Mouse (Mus musculus) brain, embryonic 18.5 days (tissue): ENCODE measurements at regions not wholly inside any gene's neighbourhood (a gene's known extent, or its start where the extent isn't known, plus 50 kb on each side); places are given as distances from the start of the nearest gene placed in this dataset.
A peak's percentile ranks its signal among the peaks of the same experiment; 100 is the strongest.

Experiments used
- DNase-seq: peaks from one replicate; pipeline ENCODE4 v3.0.0-alpha.2; 2012; ENCODE audit warnings: low read depth, low spot score

DNA sequence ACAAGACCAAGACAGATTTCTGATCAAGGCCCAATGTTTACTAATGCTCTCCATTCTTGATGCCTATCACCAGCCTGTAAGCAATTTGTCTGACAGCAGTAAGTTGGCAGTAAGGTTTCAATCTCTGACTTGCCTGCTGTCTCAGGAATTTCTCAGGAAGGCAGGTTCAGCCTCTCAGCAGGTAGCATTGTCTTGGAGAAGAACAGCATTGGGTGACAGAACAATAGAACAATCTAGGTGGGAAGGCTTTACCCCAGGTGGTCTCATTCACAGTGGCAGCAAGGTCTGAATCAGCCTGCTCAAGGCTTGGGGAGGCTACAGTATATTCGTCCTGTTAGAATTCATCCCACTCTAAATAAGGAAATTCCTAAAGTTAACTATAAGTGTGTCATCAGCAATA is 81.2 kb upstream of the Chordc1 start:
- no peak for DNase-seq

DNA sequence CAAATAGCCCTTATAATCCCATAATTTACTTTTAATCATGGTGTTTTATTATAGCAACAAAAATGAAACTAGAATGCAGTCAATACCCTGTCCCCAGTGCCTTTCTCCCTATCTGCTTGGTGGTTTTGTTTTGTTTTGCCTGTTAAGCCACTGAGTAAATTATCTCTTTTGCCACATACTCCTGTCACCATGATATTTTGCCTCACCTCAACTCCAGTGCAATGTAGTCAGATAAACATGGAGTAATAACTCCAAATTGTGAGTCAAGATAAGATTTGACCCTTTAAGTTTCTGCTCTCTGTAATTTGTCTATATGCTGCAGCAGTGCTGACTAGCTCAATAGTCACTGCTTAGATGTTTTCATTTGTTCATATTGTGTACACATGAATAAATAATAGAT is 65.3 kb upstream of the Chordc1 start:
- no peak for DNase-seq

DNA sequence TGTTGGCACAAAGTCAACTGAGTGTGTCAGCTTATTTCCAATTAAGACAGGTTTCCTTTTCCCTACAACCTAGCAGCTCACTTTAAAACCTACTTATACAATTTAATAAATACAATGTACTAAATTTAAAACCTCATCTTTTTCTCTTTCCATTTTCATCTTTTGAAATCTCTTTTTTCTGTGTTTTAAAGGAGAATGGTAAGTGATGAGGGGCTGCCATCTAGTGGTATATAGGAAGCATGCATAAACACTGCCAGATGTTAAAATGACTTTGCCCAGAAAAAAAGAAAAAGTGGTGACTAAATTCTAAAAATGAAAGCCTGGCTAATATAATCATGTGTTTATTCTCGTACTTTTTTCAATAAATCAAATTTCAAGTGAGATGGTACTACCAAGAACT is 62.0 kb upstream of the Chordc1 start:
- peak; percentile 39 for DNase-seq
